Mouse (Mus musculus) liver, adult 2 months (tissue): ENCODE results near the gene Olfr305. TPM values are rescaled to one million over a fixed set of nuclear protein-coding genes. Genes with fewer than 3 reads are reported as not detected.

Source experiments
- DNase-seq: peaks from one replicate; pipeline ENCODE4 v3.0.0-alpha.2; 2011; ENCODE audit warnings: low read depth, low spot score; ENCODE audit errors: extremely low read depth
- H3K27ac ChIP-seq: fragments of 200-500 bp; replicated peaks from 2 replicates; pipeline ENCODE4 v1.5.1; 2012; ENCODE audit warnings: low read depth, mild to moderate bottlenecking, control low read depth, inconsistent platforms, low read length; ENCODE audit not compliant: insufficient read depth
- H3K27me3 ChIP-seq: fragments of 200-500 bp; 2 replicates; pipeline ENCODE4 v1.6.1; 2012; ENCODE audit warnings: mild to moderate bottlenecking, moderate library complexity, low read length, inconsistent platforms; ENCODE audit not compliant: control insufficient read depth, insufficient read depth
- H3K36me3 ChIP-seq: fragments of 200-500 bp; 2 replicates; pipeline ENCODE4 v1.6.1; 2012; ENCODE audit warnings: low read length, inconsistent platforms; ENCODE audit not compliant: control insufficient read depth, insufficient read depth
- H3K4me1 ChIP-seq: fragments of 200-500 bp; 2 replicates; pipeline ENCODE4 v1.6.1; 2011; ENCODE audit warnings: low read length; ENCODE audit not compliant: control insufficient read depth, insufficient read depth
- H3K4me3 ChIP-seq: fragments of 200-500 bp; 2 replicates; pipeline ENCODE4 v1.5.1; 2011; ENCODE audit warnings: low read depth, mild to moderate bottlenecking, control low read depth, low read length, moderate library complexity; ENCODE audit not compliant: insufficient read depth
- H3K79me2 ChIP-seq: fragments of 200-500 bp; 2 replicates; pipeline ENCODE4 v1.6.1; 2012; ENCODE audit warnings: inconsistent platforms, mild to moderate bottlenecking, low read length, moderate library complexity; ENCODE audit not compliant: control insufficient read depth, insufficient read depth
- H3K9ac ChIP-seq: fragments of 200-500 bp; 2 replicates; pipeline ENCODE4 v1.6.1; 2012; ENCODE audit warnings: low read depth, mild to moderate bottlenecking, control low read depth, inconsistent platforms, low read length
- CTCF ChIP-seq: fragments of 200-500 bp; IDR thresholded peaks from 2 replicates; pipeline ENCODE4 v1.5.1; 2011; ENCODE audit warnings: low read depth, low read length, control low read depth
- POLR2A ChIP-seq: fragments of 200-500 bp; IDR thresholded peaks from 2 replicates; pipeline ENCODE4 v1.6.1; 2011; ENCODE audit warnings: low read length, control low read depth; ENCODE audit not compliant: insufficient read depth; ENCODE audit errors: extremely low read depth
- WGBS: fragments of 180-500 bp; shearing (Covaris S2); methylation state at CpG from one replicate; pipeline ENCODE4 v1.1.7; 2018; 5-methylcytosine and 5-hydroxymethylcytosine counted together
- polyA plus RNA-seq: library from polyadenylated mRNA; depleted of rRNA; stranded (reverse); fragments of >200 nt; gene quantifications from 2 replicates; pipeline ENCODE4 v1.2.3, GENCODE M21; 2012; rRNA removed
- total RNA-seq: library from RNA; depleted of rRNA; stranded (reverse); fragments of >200 nt; gene quantifications from 2 replicates; pipeline ENCODE4 v1.2.3, GENCODE M21; 2014; rRNA removed

The Olfr305 gene
- total and polyA plus RNA-seq, 2 experiments = not detected

DNA sequence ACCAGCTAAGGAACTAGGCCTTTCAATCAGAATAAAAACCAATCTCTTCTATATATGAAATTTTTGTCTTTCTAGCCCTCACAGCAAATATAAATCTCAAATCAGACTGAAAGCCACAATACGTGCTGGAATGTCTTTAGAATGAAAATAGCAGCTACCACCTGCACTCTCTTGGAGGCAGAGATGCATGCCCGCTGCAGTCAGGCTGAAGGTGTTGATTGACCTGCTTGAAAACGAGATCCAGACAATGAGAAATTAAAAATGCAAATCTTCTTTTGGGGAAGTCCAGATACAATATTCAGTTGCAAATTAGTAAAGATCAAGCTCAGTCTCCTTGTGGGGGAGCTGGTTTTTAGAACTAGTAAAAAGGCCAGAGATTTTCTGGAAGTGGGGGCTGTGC, 22.5 kb downstream of the Olfr305 start:
- Histone ChIP-seq H3K27ac (no peak overlapping the region), H3K4me1 (no peaks in the 10 kb centered on the region), H3K79me2 (no peaks in the 10 kb centered on the region), H3K36me3 (no peaks in the 10 kb centered on the region), H3K27me3 (no peaks in the 10 kb centered on the region), H3K4me3 (no peak overlapping the region), H3K9ac (no peak overlapping the region)
- no peak for TF ChIP-seq CTCF
- TF ChIP-seq POLR2A = no peak
- 61% methylated on average over 3 of the region's 3 CpGs for WGBS
- no peak for DNase-seq

DNA sequence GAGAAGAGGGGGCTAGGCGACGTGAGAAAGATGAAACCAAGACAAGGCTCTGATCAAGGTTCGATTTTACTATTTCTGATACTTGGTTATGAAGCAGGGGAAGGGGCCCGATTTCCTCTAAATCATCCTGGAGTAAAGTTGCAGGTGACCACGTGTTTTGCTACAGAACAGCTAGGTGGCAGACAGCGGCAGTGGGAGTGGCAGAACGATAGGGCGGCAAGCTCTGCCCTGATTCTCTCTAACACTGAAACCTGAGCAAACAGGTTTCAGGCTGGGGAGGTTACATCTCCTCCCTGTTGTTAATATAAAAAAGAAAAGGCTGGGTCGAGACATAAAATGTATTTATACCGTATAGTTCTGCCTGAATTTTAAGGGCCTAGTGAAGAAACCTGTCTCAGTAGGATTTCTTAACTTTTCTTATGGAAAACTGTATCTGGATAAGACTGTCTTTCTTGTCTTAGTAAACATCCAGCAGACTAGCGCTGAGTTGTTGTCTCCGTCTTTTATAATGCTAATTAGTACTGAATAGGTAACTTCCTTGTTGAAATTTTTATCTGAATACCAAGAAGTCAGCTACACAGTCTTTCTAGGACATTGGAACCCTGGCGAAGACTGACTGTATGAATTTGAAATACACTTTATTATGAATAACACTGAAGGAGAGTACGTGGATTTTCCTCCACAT, 23.7 kb downstream of the Olfr305 start:
- H3K27ac ChIP-seq = no peak overlapping the region
- no peaks in the 10 kb centered on the region for H3K4me1 ChIP-seq
- no peaks in the 10 kb centered on the region for H3K27me3 ChIP-seq
- no peaks in the 10 kb centered on the region for H3K79me2 ChIP-seq
- 61% methylated on average over 14 of the region's 14 CpGs for WGBS
- H3K4me3 ChIP-seq = no peak overlapping the region
- no peak overlapping the region for H3K9ac ChIP-seq
- no peak for DNase-seq
- no peak for TF ChIP-seq POLR2A
- no peak for TF ChIP-seq CTCF
- H3K36me3 ChIP-seq = no peaks in the 10 kb centered on the region

DNA sequence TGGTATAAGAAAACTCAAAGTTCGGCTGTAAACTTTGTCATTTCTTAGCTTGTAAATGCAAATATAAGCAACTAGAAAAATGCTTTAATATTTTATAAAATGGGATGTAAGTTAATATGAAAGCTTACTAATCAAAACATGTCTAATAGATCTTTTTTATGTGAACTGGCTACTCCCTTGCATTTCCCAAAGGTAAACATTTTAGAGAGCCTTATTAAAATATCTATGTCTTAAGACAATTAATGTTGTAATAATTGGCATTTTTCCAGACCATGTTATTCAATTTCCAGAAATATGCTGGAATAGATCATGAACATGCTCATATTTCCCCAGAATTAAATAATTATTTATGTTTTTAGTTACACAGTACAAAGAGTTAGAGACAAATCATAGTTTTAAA, 29.2 kb downstream of the Olfr305 start, which contains the start of gene Olfr307:
Olfr307 (minus strand) TSS at position 101 of the 400 bp plus-strand sequence.
- Histone ChIP-seq H3K4me1 (no peaks in the 10 kb centered on the region), H3K4me3 (no peak within 1 kb of the TSS), H3K36me3 (no peaks in the 10 kb centered on the region), H3K27ac (no peak within 1 kb of the TSS), H3K9ac (no peak within 1 kb of the TSS), H3K79me2 (no peaks in the 10 kb centered on the region), H3K27me3 (no peaks in the 10 kb centered on the region)
- TF ChIP-seq CTCF (no peak), POLR2A (no peak)
- DNase-seq = no peak
- WGBS = 50% methylated on average over 1 of the region's 1 CpGs

DNA sequence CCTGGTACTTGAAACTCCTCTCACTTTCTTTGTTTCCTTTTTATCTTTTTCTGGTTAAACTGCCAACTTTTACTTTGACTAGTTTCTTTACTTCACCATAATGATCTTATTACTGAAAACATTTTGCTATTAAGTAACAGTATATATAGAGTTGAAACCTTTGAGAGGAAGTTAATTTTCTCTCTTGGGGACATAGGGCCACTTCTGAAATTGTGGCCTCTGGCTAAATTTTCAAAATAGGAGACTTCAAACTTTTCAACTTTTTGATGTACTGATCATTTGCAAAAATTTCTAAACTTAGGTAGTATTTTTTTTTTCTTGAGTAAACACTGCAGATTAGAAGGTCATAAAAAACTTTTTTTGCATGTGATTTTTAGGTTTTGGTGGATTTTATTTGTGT, 41.2 kb downstream of the Olfr305 start, which contains the start of gene Olfr308:
Olfr308 (minus strand) TSS at position 101 of the 400 bp plus-strand sequence.
- Histone ChIP-seq H3K9ac (no peak within 1 kb of the TSS), H3K79me2 (no peaks in the 10 kb centered on the region), H3K4me1 (no peaks in the 10 kb centered on the region), H3K4me3 (no peak within 1 kb of the TSS), H3K27me3 (no peaks in the 10 kb centered on the region), H3K27ac (no peak within 1 kb of the TSS), H3K36me3 (no peaks in the 10 kb centered on the region)
- TF ChIP-seq POLR2A (no peak), CTCF (no peak)
- no peak for DNase-seq

DNA sequence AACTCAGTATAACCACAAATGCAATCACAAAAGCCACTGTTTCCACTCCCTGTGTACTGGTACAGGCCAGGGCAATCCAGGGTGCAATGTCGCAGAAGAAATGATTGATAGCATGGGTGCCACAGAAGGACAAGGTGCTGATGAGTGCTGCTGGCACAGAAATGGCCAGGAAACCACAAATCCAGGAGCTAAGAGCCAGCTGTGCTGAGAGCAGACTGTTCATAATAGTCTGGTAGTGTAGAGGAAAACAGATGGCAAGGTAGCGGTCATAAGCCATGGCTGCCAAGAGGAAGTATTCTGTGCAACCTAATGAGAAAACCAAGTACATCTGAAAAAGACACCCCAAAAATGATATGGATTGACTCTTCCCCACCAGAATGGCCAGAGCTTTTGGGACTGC, 45.4 kb downstream of the Olfr305 start:
- Histone ChIP-seq H3K27me3 (no peaks in the 10 kb centered on the region), H3K4me3 (no peak overlapping the region), H3K36me3 (no peaks in the 10 kb centered on the region), H3K27ac (no peak overlapping the region), H3K4me1 (no peaks in the 10 kb centered on the region), H3K79me2 (no peaks in the 10 kb centered on the region), H3K9ac (no peak overlapping the region)
- no peak for TF ChIP-seq CTCF
- no peak for TF ChIP-seq POLR2A
- no peak for DNase-seq
- WGBS = 80% methylated on average over 2 of the region's 2 CpGs

DNA sequence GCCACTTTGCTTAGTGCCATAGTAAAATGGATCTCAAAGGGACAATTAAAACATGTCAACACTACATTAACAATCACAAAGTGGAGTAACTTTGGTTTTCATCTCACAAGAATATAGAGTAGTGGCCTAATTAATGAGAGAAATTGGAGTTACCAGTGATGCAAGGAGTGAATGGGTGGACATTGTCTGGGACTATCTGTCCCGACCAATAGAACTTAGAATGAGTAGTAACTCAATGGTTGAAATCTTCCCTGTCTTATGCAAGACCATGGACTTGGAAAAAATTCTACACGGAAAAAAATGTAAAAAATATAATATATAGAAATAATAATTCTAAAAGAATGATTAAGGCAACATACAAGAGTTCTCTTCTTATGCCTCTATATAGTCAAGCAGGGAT, 53.1 kb downstream of the Olfr305 start, which contains the start of gene Olfr309:
Olfr309 (minus strand) TSS at position 101 of the 400 bp plus-strand sequence.
- WGBS = 54% methylated on average over 2 of the region's 2 CpGs
- TF ChIP-seq CTCF (no peak), POLR2A (no peak)
- Histone ChIP-seq H3K9ac (no peak within 1 kb of the TSS), H3K4me1 (no peaks in the 10 kb centered on the region), H3K36me3 (no peaks in the 10 kb centered on the region), H3K27me3 (no peaks in the 10 kb centered on the region), H3K27ac (no peak within 1 kb of the TSS), H3K79me2 (no peaks in the 10 kb centered on the region), H3K4me3 (no peak within 1 kb of the TSS)
- DNase-seq = no peak

Other genes starting within 250 kb of the Olfr305 start
- not detected in 2 replicates for gene Vmn2r75, start 195.2 kb downstream of the Olfr305 start, total RNA-seq
- gene Vmn2r75, start 195.2 kb downstream of the Olfr305 start, polyA plus RNA-seq = not detected in 2 replicates
- not detected in 2 replicates for gene Vmn2r76, start 120.6 kb downstream of the Olfr305 start, total RNA-seq
- not detected in 2 replicates for gene Vmn2r76, start 120.6 kb downstream of the Olfr305 start, polyA plus RNA-seq
- not detected in 2 replicates for gene Olfr310, start 89.8 kb downstream of the Olfr305 start, total RNA-seq
- gene Olfr310, start 89.8 kb downstream of the Olfr305 start, polyA plus RNA-seq = not detected in 2 replicates
- not detected in 2 replicates for gene Olfr309, start 53.2 kb downstream of the Olfr305 start, total RNA-seq
- gene Olfr309, start 53.2 kb downstream of the Olfr305 start, polyA plus RNA-seq = not detected in 2 replicates
- gene Olfr308, start 41.3 kb downstream of the Olfr305 start, total RNA-seq = not detected in 2 replicates
- not detected in 2 replicates for gene Olfr308, start 41.3 kb downstream of the Olfr305 start, polyA plus RNA-seq
- not detected in 2 replicates for gene Olfr307, start 29.3 kb downstream of the Olfr305 start, total RNA-seq
- not detected in 2 replicates for gene Olfr307, start 29.3 kb downstream of the Olfr305 start, polyA plus RNA-seq
- not detected in 2 replicates for gene Olfr304, start 19.7 kb upstream of the Olfr305 start, total RNA-seq
- gene Olfr304, start 19.7 kb upstream of the Olfr305 start, polyA plus RNA-seq = not detected in 2 replicates
- gene Olfr303, start 30.9 kb upstream of the Olfr305 start, total RNA-seq = not detected in 2 replicates
- gene Olfr303, start 30.9 kb upstream of the Olfr305 start, polyA plus RNA-seq = not detected in 2 replicates
- gene Olfr301, start 36.9 kb upstream of the Olfr305 start, total RNA-seq = not detected in 2 replicates
- not detected in 2 replicates for gene Olfr301, start 36.9 kb upstream of the Olfr305 start, polyA plus RNA-seq
- gene Olfr299, start 93.0 kb upstream of the Olfr305 start, total RNA-seq = not detected in 2 replicates
- not detected in 2 replicates for gene Olfr299, start 93.0 kb upstream of the Olfr305 start, polyA plus RNA-seq
- not detected in 2 replicates for gene Olfr298, start 125.6 kb upstream of the Olfr305 start, total RNA-seq
- not detected in 2 replicates for gene Olfr298, start 125.6 kb upstream of the Olfr305 start, polyA plus RNA-seq
- gene Olfr297, start 153.0 kb upstream of the Olfr305 start, total RNA-seq = not detected in 2 replicates
- not detected in 2 replicates for gene Olfr297, start 153.0 kb upstream of the Olfr305 start, polyA plus RNA-seq
- gene Olfr295, start 216.9 kb upstream of the Olfr305 start, total RNA-seq = not detected in 2 replicates
- not detected in 2 replicates for gene Olfr295, start 216.9 kb upstream of the Olfr305 start, polyA plus RNA-seq
- gene Olfr294, start 249.7 kb upstream of the Olfr305 start, total RNA-seq = not detected in 2 replicates
- gene Olfr294, start 249.7 kb upstream of the Olfr305 start, polyA plus RNA-seq = not detected in 2 replicates